Mouse (Mus musculus) lung, adult 2 months (tissue): ENCODE results near the gene Rtp3.

Experiments used
- CTCF ChIP-seq: fragments of 200-500 bp; IDR thresholded peaks from 2 replicates; pipeline ENCODE4 v1.5.1; 2011; ENCODE audit warnings: mild to moderate bottlenecking, low read length, control low read depth; ENCODE audit not compliant: insufficient read depth
- POLR2A ChIP-seq: fragments of 200-500 bp; IDR thresholded peaks from 2 replicates; pipeline ENCODE4 v1.6.1; 2011; ENCODE audit warnings: low read depth, mild to moderate bottlenecking, control low read depth, low read length, borderline replicate concordance; ENCODE audit errors: extremely low read depth

GRCm38 (mm10) chr9:110952398-110952797, 38.0 kb downstream of the Rtp3 start:
- TF ChIP-seq POLR2A (no peak), CTCF (no peak)
